Mouse (Mus musculus): ENCODE results near the gene Tm2d1. TPM values are rescaled to one million over a fixed set of nuclear protein-coding genes. Genes with fewer than 3 reads are reported as not detected.
A peak's percentile ranks its signal among the peaks of the same experiment; 100 is the strongest.
"Not testable (repeated sequence)": the region's sequence is repeated elsewhere in the genome, so short reads cannot be mapped to it uniquely, and the experiment has no call there.

Gene Tm2d1
- 94.0 and 102 TPM in 2 replicates for polyA plus RNA-seq (2015; fragmentation: Nextera tagmentation; extraction: Ambion mirVana)

- Histone ChIP-seq H3K27me3 (ENCODE audit: control insufficient read depth, insufficient read depth, low read length) (no peaks in the 10 kb centered on the region), H3K4me3 (ENCODE audit: low read length) (peak within 1 kb of the TSS; percentile 97), H3K4me2 (ENCODE audit: low read depth, low read length) (peak within 1 kb of the TSS; percentile 68), H3K4me1 (ENCODE audit: control insufficient read depth, insufficient read depth, low read length) (peaks cover 5% of the 10 kb centered on the region), H3K9me3 (replicated peaks; ENCODE audit: control insufficient read depth, low read length) (no peaks in the 10 kb centered on the region), H3K27ac (ENCODE audit: low read length) (peak within 1 kb of the TSS; percentile 77), H3K36me3 (ENCODE audit: control insufficient read depth, insufficient read depth) (peaks cover 7% of the 10 kb centered on the region; the same call in 1 of the 2 replicates), H3K9ac (ENCODE audit: low read length) (peak within 1 kb of the TSS; percentile 99)
- peak; percentile 94 for ATAC-seq (replicated peaks; ENCODE audit: extremely low read depth, insufficient read depth, low FRiP score)
- under 1% methylated on average over 45 of the region's 46 CpGs for WGBS
Observed at GRCm38 (mm10) chr4:98382716-98383424, at the start of gene Tm2d1. Tm2d1 (minus strand) TSS chr4:98383306.

GRCm38 (mm10) chr4:98428371-98428770, 45.3 kb upstream of the Tm2d1 start:
- H3K9me3 ChIP-seq (replicated peaks; ENCODE audit: control insufficient read depth, low read length) = no peaks in the 10 kb centered on the region
- H3K27ac ChIP-seq (ENCODE audit: low read length) = peak overlapping the region; percentile 64; the same call in 1 of the 2 replicates
- H3K4me3 ChIP-seq (ENCODE audit: low read length) = no peak overlapping the region
- H3K36me3 ChIP-seq (ENCODE audit: control insufficient read depth, insufficient read depth) = 0 out of 2 replicates have a peak, but pooled peaks cover 3% of the 10 kb centered on the region
- peaks cover 4% of the 10 kb centered on the region; the same call in 1 of the 2 replicates for H3K4me1 ChIP-seq (ENCODE audit: control insufficient read depth, insufficient read depth, low read length)
- no peak overlapping the region for H3K9ac ChIP-seq (ENCODE audit: low read length)
- H3K27me3 ChIP-seq (ENCODE audit: control insufficient read depth, insufficient read depth, low read length) = no peaks in the 10 kb centered on the region
- H3K4me2 ChIP-seq (ENCODE audit: low read depth, low read length) = peak overlapping the region; percentile 43
- ATAC-seq (replicated peaks; ENCODE audit: extremely low read depth, insufficient read depth, low FRiP score) = peak; percentile 72; the same call in 1 of the 2 replicates
- 41% methylated on average over 8 of the region's 8 CpGs for WGBS

- not testable (repeated sequence) for H3K9me3 ChIP-seq (replicated peaks; ENCODE audit: control insufficient read depth, low read length); H3K9ac ChIP-seq (ENCODE audit: low read length); H3K27ac ChIP-seq (ENCODE audit: low read length); H3K4me3 ChIP-seq (ENCODE audit: low read length); H3K4me1 ChIP-seq (ENCODE audit: control insufficient read depth, insufficient read depth, low read length); H3K27me3 ChIP-seq (ENCODE audit: control insufficient read depth, insufficient read depth, low read length); ATAC-seq (replicated peaks; ENCODE audit: extremely low read depth, insufficient read depth, low FRiP score); H3K4me2 ChIP-seq (ENCODE audit: low read depth, low read length); H3K36me3 ChIP-seq (ENCODE audit: control insufficient read depth, insufficient read depth)
- 95% methylated on average over 8 of the region's 8 CpGs for WGBS
Observed at GRCm38 (mm10) chr4:98415150-98415549, 32.0 kb upstream of the Tm2d1 start.

GRCm38 (mm10) chr4:98408455-98408854, 25.3 kb upstream of the Tm2d1 start:
- H3K27me3 ChIP-seq (ENCODE audit: control insufficient read depth, insufficient read depth, low read length) = no peaks in the 10 kb centered on the region
- no peak overlapping the region for H3K9ac ChIP-seq (ENCODE audit: low read length)
- no peak overlapping the region for H3K4me2 ChIP-seq (ENCODE audit: low read depth, low read length)
- no peaks in the 10 kb centered on the region for H3K36me3 ChIP-seq (ENCODE audit: control insufficient read depth, insufficient read depth)
- H3K27ac ChIP-seq (ENCODE audit: low read length) = no peak overlapping the region
- 82% methylated on average over 4 of the region's 4 CpGs for WGBS
- H3K9me3 ChIP-seq (replicated peaks; ENCODE audit: control insufficient read depth, low read length) = no peaks in the 10 kb centered on the region
- H3K4me3 ChIP-seq (ENCODE audit: low read length) = no peak overlapping the region
- ATAC-seq (replicated peaks; ENCODE audit: extremely low read depth, insufficient read depth, low FRiP score) = no peak
- no peaks in the 10 kb centered on the region for H3K4me1 ChIP-seq (ENCODE audit: control insufficient read depth, insufficient read depth, low read length)

GRCm38 (mm10) chr4:98404412-98404811, 21.3 kb upstream of the Tm2d1 start:
- Histone ChIP-seq H3K4me3 (ENCODE audit: low read length) (no peak overlapping the region), H3K27me3 (ENCODE audit: control insufficient read depth, insufficient read depth, low read length) (no peaks in the 10 kb centered on the region), H3K4me2 (ENCODE audit: low read depth, low read length) (no peak overlapping the region), H3K9me3 (replicated peaks; ENCODE audit: control insufficient read depth, low read length) (no peaks in the 10 kb centered on the region), H3K9ac (ENCODE audit: low read length) (no peak overlapping the region), H3K36me3 (ENCODE audit: control insufficient read depth, insufficient read depth) (no peaks in the 10 kb centered on the region), H3K27ac (ENCODE audit: low read length) (no peak overlapping the region), H3K4me1 (ENCODE audit: control insufficient read depth, insufficient read depth, low read length) (peaks cover 10% of the 10 kb centered on the region)
- WGBS = 83% methylated on average over 6 of the region's 6 CpGs
- ATAC-seq (replicated peaks; ENCODE audit: extremely low read depth, insufficient read depth, low FRiP score) = no peak

GRCm38 (mm10) chr4:98403492-98403891, 20.4 kb upstream of the Tm2d1 start:
- Histone ChIP-seq H3K27me3 (ENCODE audit: control insufficient read depth, insufficient read depth, low read length) (no peaks in the 10 kb centered on the region), H3K27ac (ENCODE audit: low read length) (no peak overlapping the region), H3K9ac (ENCODE audit: low read length) (no peak overlapping the region), H3K9me3 (replicated peaks; ENCODE audit: control insufficient read depth, low read length) (no peaks in the 10 kb centered on the region), H3K4me2 (ENCODE audit: low read depth, low read length) (no peak overlapping the region), H3K4me3 (ENCODE audit: low read length) (no peak overlapping the region), H3K4me1 (ENCODE audit: control insufficient read depth, insufficient read depth, low read length) (peaks cover 10% of the 10 kb centered on the region), H3K36me3 (ENCODE audit: control insufficient read depth, insufficient read depth) (no peaks in the 10 kb centered on the region)
- WGBS = 70% methylated on average over 4 of the region's 4 CpGs
- ATAC-seq (replicated peaks; ENCODE audit: extremely low read depth, insufficient read depth, low FRiP score) = no peak

GRCm38 (mm10) chr4:98401584-98401962, 18.5 kb upstream of the Tm2d1 start:
- H3K4me3 ChIP-seq (ENCODE audit: low read length) = no peak overlapping the region
- peaks cover 10% of the 10 kb centered on the region for H3K4me1 ChIP-seq (ENCODE audit: control insufficient read depth, insufficient read depth, low read length)
- peak overlapping the region; percentile 46; the same call in 1 of the 2 replicates for H3K27ac ChIP-seq (ENCODE audit: low read length)
- no peaks in the 10 kb centered on the region for H3K9me3 ChIP-seq (replicated peaks; ENCODE audit: control insufficient read depth, low read length)
- no peak for ATAC-seq (replicated peaks; ENCODE audit: extremely low read depth, insufficient read depth, low FRiP score)
- H3K9ac ChIP-seq (ENCODE audit: low read length) = no peak overlapping the region
- no peaks in the 10 kb centered on the region for H3K27me3 ChIP-seq (ENCODE audit: control insufficient read depth, insufficient read depth, low read length)
- no peaks in the 10 kb centered on the region for H3K36me3 ChIP-seq (ENCODE audit: control insufficient read depth, insufficient read depth)
- WGBS = 66% methylated on average over 2 of the region's 2 CpGs
- H3K4me2 ChIP-seq (ENCODE audit: low read depth, low read length) = no peak overlapping the region

GRCm38 (mm10) chr4:98400926-98401583, 17.9 kb upstream of the Tm2d1 start:
- no peak overlapping the region for H3K4me3 ChIP-seq (ENCODE audit: low read length)
- 26% methylated on average over 6 of the region's 6 CpGs for WGBS
- peaks cover 12% of the 10 kb centered on the region for H3K4me1 ChIP-seq (ENCODE audit: control insufficient read depth, insufficient read depth, low read length)
- 0 out of 2 replicates have a peak overlapping the region, but pooled peaks have one; percentile 10 for H3K4me2 ChIP-seq (ENCODE audit: low read depth, low read length)
- H3K9ac ChIP-seq (ENCODE audit: low read length) = no peak overlapping the region
- no peaks in the 10 kb centered on the region for H3K36me3 ChIP-seq (ENCODE audit: control insufficient read depth, insufficient read depth)
- no peaks in the 10 kb centered on the region for H3K9me3 ChIP-seq (replicated peaks; ENCODE audit: control insufficient read depth, low read length)
- ATAC-seq (replicated peaks; ENCODE audit: extremely low read depth, insufficient read depth, low FRiP score) = peak; percentile 60; the same call in 1 of the 2 replicates
- H3K27ac ChIP-seq (ENCODE audit: low read length) = peak overlapping the region; percentile 48
- H3K27me3 ChIP-seq (ENCODE audit: control insufficient read depth, insufficient read depth, low read length) = no peaks in the 10 kb centered on the region
